Mouse (Mus musculus) kidney, postnatal 0 days (tissue): Measurements from ENCODE around the gene Gpr84. TPM values are rescaled to one million over a fixed set of nuclear protein-coding genes. Genes with fewer than 3 reads are reported as not detected.

ENCODE experiments used
- ATAC-seq: fragments of 200-750 bp; cut with Nextera tagmentation; replicated peaks from 2 replicates; pipeline ENCODE4 v1.8.0; 2017; ENCODE audit warnings: low read depth, moderate number of reproducible peaks, moderate TSS enrichment, moderate library complexity; ENCODE audit not compliant: low FRiP score
- DNase-seq: peaks from one replicate; pipeline ENCODE4 v3.0.0-alpha.2; 2016; ENCODE audit warnings: low spot score
- H3K27ac ChIP-seq: fragments of 300-500 bp; sonication (generic); 2 replicates; pipeline ENCODE4 v1.5.1; 2014; ENCODE audit warnings: mild to moderate bottlenecking
- H3K27me3 ChIP-seq: fragments of 300-500 bp; sonication (generic); 2 replicates; pipeline ENCODE4 v1.6.1; 2014; ENCODE audit warnings: low read length, mixed read lengths; ENCODE audit not compliant: insufficient read depth
- H3K36me3 ChIP-seq: fragments of 300-500 bp; sonication (generic); 2 replicates; pipeline ENCODE4 v1.6.1; 2014; ENCODE audit warnings: low read length, mixed read lengths; ENCODE audit not compliant: insufficient read depth
- H3K4me1 ChIP-seq: fragments of 300-500 bp; sonication (generic); replicated peaks from 2 replicates; pipeline ENCODE4 v1.6.1; 2014; ENCODE audit warnings: antibody characterized with exemption, low read length, mixed read lengths; ENCODE audit not compliant: insufficient read depth
- H3K4me2 ChIP-seq: fragments of 300-500 bp; sonication (generic); 2 replicates; pipeline ENCODE4 v1.6.1; 2014; ENCODE audit warnings: mild to moderate bottlenecking, low read length, moderate library complexity, mixed read lengths
- H3K4me3 ChIP-seq: fragments of 300-500 bp; sonication (generic); replicated peaks from 2 replicates; pipeline ENCODE4 v1.5.1; 2014; ENCODE audit warnings: low read depth, low read length
- H3K9ac ChIP-seq: fragments of 300-500 bp; sonication (generic); 2 replicates; pipeline ENCODE4 v1.6.1; 2014; ENCODE audit warnings: low read depth, low read length
- H3K9me3 ChIP-seq: fragments of 300-500 bp; sonication (generic); replicated peaks from 2 replicates; pipeline ENCODE4 v1.6.1; 2016; ENCODE audit warnings: low read length, inconsistent platforms, mixed read lengths
- CTCF ChIP-seq: IDR thresholded peaks from 2 replicates; pipeline ENCODE4 v1.5.1; 2016; ENCODE audit warnings: antibody characterized with exemption, low read depth, mild to moderate bottlenecking, moderate library complexity
- WGBS: fragments of 180-500 bp; shearing (Covaris S2); extraction: QIAGEN DNeasy Blood & Tissue Kit; methylation state at CpG from one replicate; pipeline ENCODE4 v1.1.7; 2014; 5-methylcytosine and 5-hydroxymethylcytosine counted together
- polyA plus RNA-seq: library from polyadenylated mRNA; unstranded; fragments of >200 nt; fragmentation: Nextera tagmentation; extraction: Ambion mirVana; gene quantifications from 2 replicates; pipeline ENCODE4 v1.2.1, GENCODE M21; 2015

Gene Gpr84
- polyA plus RNA-seq, 1 experiment from 2014 or later, result 0.47 TPM

DNA sequence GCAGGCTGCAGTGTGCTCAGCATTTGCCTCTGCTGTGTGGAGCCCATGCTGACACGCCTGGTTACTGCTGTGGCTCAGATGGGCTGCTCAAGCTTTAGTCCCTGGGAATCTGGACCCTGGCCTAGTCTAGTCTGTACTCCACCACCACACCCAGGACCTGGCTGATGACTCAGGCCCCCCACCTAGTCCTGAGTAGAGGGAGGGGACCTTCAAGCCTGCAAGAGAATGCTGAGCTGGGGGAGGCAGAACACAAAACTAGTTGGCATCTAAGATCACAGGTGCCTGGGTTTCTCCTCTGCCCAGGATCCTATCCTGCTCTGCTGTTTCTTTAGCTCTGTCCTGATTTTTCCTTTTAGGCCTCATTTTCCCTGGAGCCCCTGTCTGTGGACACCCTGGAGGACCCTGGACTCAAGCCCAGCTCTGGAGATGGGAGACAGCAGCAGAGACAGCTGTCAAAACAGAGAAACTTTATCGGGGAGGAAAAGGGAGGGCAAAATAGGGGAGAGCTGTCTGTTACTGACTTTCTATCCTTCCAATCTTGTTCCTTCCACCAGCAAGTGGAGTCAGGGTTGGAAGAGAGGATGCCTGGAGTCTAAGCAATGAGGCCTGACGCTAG lies 7.9 kb upstream of the Gpr84 start:
- peaks cover 12% of the 10 kb centered on the region; the same call in 1 of the 2 replicates for H3K36me3 ChIP-seq
- ATAC-seq, result no peak
- H3K27me3 ChIP-seq, result no peaks in the 10 kb centered on the region
- WGBS, result 37% methylated on average over 3 of the region's 3 CpGs
- H3K4me3 ChIP-seq, result no peak overlapping the region
- DNase-seq, result no peak
- H3K4me2 ChIP-seq, result no peak overlapping the region
- TF ChIP-seq CTCF, result no peak
- H3K9ac ChIP-seq, result no peak overlapping the region
- H3K9me3 ChIP-seq, result no peaks in the 10 kb centered on the region
- no peak overlapping the region for H3K27ac ChIP-seq
- peaks cover 25% of the 10 kb centered on the region; the same call in 1 of the 2 replicates for H3K4me1 ChIP-seq

- Histone ChIP-seq H3K4me2 (no peak overlapping the region), H3K36me3 (peaks cover 12% of the 10 kb centered on the region; the same call in 1 of the 2 replicates), H3K9me3 (no peaks in the 10 kb centered on the region), H3K27ac (no peak overlapping the region), H3K27me3 (no peaks in the 10 kb centered on the region), H3K4me1 (peaks cover 25% of the 10 kb centered on the region; the same call in 1 of the 2 replicates), H3K9ac (no peak overlapping the region), H3K4me3 (no peak overlapping the region)
- no peak for ATAC-seq
- DNase-seq, result no peak
- 92% methylated on average over 8 of the region's 8 CpGs for WGBS
- no peak for TF ChIP-seq CTCF
Measured at GRCm38 (mm10) chr15:103317731-103318130, 7.3 kb upstream of the Gpr84 start.

DNA sequence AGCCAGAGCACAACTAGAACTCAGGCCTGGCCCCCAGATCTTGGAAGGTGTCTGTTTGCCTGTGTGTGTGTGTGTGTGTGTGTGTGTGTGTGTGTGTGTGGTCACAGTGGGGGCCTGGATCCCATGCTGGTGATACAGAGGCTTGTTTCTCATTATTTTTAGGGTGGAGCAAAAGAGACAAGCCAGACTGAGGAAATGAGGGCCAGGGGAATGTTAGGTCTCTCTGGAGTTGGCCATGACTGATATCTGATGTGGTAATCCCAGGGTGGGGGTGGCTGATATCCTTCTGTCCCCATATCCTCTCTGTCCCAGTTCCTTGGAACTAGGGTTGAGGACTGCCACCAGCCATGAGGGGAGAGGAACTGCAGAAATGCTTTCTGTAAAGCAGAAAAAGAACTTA lies 6.7 kb upstream of the Gpr84 start:
- H3K36me3 ChIP-seq, result peaks cover 12% of the 10 kb centered on the region; the same call in 1 of the 2 replicates
- H3K27ac ChIP-seq, result no peak overlapping the region
- no peak overlapping the region for H3K9ac ChIP-seq
- ATAC-seq, result no peak
- H3K27me3 ChIP-seq, result no peaks in the 10 kb centered on the region
- no peak for TF ChIP-seq CTCF
- no peak for DNase-seq
- H3K9me3 ChIP-seq, result no peaks in the 10 kb centered on the region
- H3K4me1 ChIP-seq, result peaks cover 21% of the 10 kb centered on the region; the same call in 1 of the 2 replicates
- H3K4me2 ChIP-seq, result no peak overlapping the region
- no peak overlapping the region for H3K4me3 ChIP-seq

- peaks cover 12% of the 10 kb centered on the region; the same call in 1 of the 2 replicates for H3K36me3 ChIP-seq
- DNase-seq (no peak), ATAC-seq (no peak)
- no peak overlapping the region for H3K4me3 ChIP-seq
- TF ChIP-seq CTCF, result no peak
- no peak overlapping the region for H3K4me2 ChIP-seq
- H3K9ac ChIP-seq, result no peak overlapping the region
- no peak overlapping the region for H3K27ac ChIP-seq
- 62% methylated on average over 9 of the region's 10 CpGs for WGBS
- H3K27me3 ChIP-seq, result no peaks in the 10 kb centered on the region
- peaks cover 17% of the 10 kb centered on the region; the same call in 1 of the 2 replicates for H3K4me1 ChIP-seq
- H3K9me3 ChIP-seq, result no peaks in the 10 kb centered on the region
Measured at GRCm38 (mm10) chr15:103315979-103316776, 5.8 kb upstream of the Gpr84 start.

GRCm38 (mm10) chr15:103315011-103315502 lies 4.6 kb upstream of the Gpr84 start:
- Histone ChIP-seq H3K4me2 (peak overlapping the region; percentile 68), H3K9me3 (no peaks in the 10 kb centered on the region), H3K27me3 (no peaks in the 10 kb centered on the region), H3K27ac (no peak overlapping the region), H3K4me1 (peaks cover 17% of the 10 kb centered on the region; the same call in 1 of the 2 replicates), H3K36me3 (peaks cover 12% of the 10 kb centered on the region; the same call in 1 of the 2 replicates), H3K9ac (no peak overlapping the region), H3K4me3 (peak overlapping the region; percentile 21)
- ATAC-seq, result peak; percentile 71
- peak; percentile 90 for TF ChIP-seq CTCF
- DNase-seq, result peak; percentile 86
- 6% methylated on average over 18 of the region's 18 CpGs for WGBS

- no peak for TF ChIP-seq CTCF
- Histone ChIP-seq H3K4me2 (peak overlapping the region; percentile 68), H3K4me3 (no peak overlapping the region), H3K9me3 (no peaks in the 10 kb centered on the region), H3K27me3 (no peaks in the 10 kb centered on the region), H3K36me3 (peaks cover 12% of the 10 kb centered on the region; the same call in 1 of the 2 replicates), H3K9ac (0 out of 2 replicates have a peak overlapping the region, but pooled peaks have one; percentile 25), H3K27ac (no peak overlapping the region), H3K4me1 (peaks cover 17% of the 10 kb centered on the region; the same call in 1 of the 2 replicates)
- 0 out of 2 replicates have a peak, but pooled peaks have one; percentile 9 for ATAC-seq
- 51% methylated on average over 22 of the region's 22 CpGs for WGBS
- no peak for DNase-seq
Measured at GRCm38 (mm10) chr15:103314181-103314580, 3.8 kb upstream of the Gpr84 start.
